Mouse (Mus musculus): ENCODE results near the gene Lrpprc.

- TF ChIP-seq POLR2A (IDR thresholded peaks at IDR 0.05; ENCODE audit: low read depth, low read length), result no peak
- no peak for TF ChIP-seq CTCF (IDR thresholded peaks at IDR 0.05; ENCODE audit: extremely low read depth, insufficient read length, insufficient replicate concordance, low read depth, low read length)
Observed at GRCm38 (mm10) chr17:84756090-84756489, 34.5 kb downstream of the Lrpprc start.

Data from small intestine, adult 2 months (tissue).